Mouse (Mus musculus): ENCODE data around the gene Fads6. TPM values are rescaled to one million over a fixed set of nuclear protein-coding genes. Genes with fewer than 3 reads are reported as not detected.
A peak's percentile ranks its signal among the peaks of the same experiment; 100 is the strongest.

Fads6 gene
- polyA plus RNA-seq, 1 experiment: 0.62 TPM

DNA sequence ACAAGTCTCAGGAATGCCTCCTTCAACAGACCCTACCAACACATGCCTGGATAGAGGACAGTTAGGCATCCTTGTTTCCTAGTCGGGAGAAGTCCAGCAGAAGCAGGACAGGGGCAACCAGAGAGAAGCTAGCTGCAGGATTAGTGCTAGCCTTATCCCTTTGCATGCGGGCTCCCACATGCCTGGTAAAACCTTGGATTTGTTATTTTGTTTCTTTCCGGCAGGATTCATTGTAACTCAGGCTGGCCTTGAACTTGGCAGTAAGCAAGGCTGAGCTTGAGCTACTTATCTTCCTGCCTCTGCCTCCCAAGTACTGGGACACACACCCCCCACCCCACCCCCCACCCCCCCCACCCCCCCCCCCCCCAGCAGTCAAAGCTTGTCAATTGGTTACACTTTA lies 46.2 kb downstream of the Fads6 start:
- no peak overlapping the region for H3ac ChIP-seq (ENCODE audit: control insufficient read depth, insufficient read length)
- no peak overlapping the region for H3K4me3 ChIP-seq
- no peaks in the 10 kb centered on the region for H3K36me3 ChIP-seq (ENCODE audit: control insufficient read depth, insufficient read depth)
- H3K4me2 ChIP-seq (ENCODE audit: low read depth): no peak overlapping the region
- no peaks in the 10 kb centered on the region for H3K79me2 ChIP-seq (ENCODE audit: control insufficient read depth, insufficient read depth)
- H3K27me3 ChIP-seq (ENCODE audit: control insufficient read depth, insufficient read depth, insufficient read length): peaks cover 79% of the 10 kb centered on the region
- no peak for TF ChIP-seq REST (IDR thresholded peaks at IDR 0.05; ENCODE audit: insufficient read depth, insufficient read length)
- no peak for TF ChIP-seq USF1 (IDR thresholded peaks at IDR 0.05; ENCODE audit: low read depth)
- no peak for TF ChIP-seq MYOD1 (IDR thresholded peaks at IDR 0.05; ENCODE audit: control insufficient read depth in 1 of 3, insufficient read length in 2 of 3, low read depth in 2 of 3)
- TF ChIP-seq MAX (IDR thresholded peaks at IDR 0.05; ENCODE audit: low read depth): no peak
- no peak for TF ChIP-seq MYOG (IDR thresholded peaks at IDR 0.05; ENCODE audit: control insufficient read depth in 1 of 3, insufficient read depth in 1 of 3, insufficient read length in 2 of 3, low read depth in 2 of 3)
- no peak for TF ChIP-seq POLR2A (IDR thresholded peaks at IDR 0.05; ENCODE audit: insufficient read length, low read depth)

DNA sequence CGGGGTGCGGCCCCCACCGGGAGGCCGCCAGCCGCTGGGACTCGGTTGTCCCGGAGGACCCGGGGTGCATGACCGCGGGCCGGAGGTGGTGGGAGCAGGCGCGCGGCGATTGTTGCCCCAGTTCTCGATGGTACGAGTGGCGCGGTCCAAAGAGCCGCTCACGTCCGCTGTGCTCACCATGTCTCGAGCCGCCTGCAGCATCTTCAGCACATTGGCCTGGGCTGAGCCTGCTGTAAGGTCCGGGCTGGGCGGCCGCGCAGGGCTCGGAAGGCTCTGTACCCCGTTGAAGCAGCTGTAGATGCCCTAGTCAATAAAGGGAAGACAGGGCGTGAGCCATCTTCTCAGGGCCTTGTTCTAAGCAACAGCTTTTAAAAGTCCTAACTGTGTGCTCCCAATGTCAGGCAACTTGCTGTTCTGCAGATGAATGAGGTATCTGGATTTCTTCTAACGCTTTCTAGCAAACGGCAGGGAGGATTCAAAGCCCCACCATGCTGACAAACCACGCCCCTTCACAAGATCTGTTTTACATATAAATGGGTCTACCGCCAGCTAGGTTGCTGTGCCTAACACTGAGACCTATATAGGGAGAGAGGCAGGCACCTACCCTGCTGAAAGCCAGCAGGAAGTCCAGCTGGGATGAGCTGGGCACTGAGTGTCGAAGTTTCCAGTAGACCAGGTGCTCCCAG lies 46.9 kb downstream of the Fads6 start:
- no peak overlapping the region for H3K4me3 ChIP-seq
- no peak overlapping the region for H3K4me2 ChIP-seq (ENCODE audit: low read depth)
- peaks cover 72% of the 10 kb centered on the region for H3K27me3 ChIP-seq (ENCODE audit: control insufficient read depth, insufficient read depth, insufficient read length)
- H3ac ChIP-seq (ENCODE audit: control insufficient read depth, insufficient read length): no peak overlapping the region
- H3K79me2 ChIP-seq (ENCODE audit: control insufficient read depth, insufficient read depth): no peaks in the 10 kb centered on the region
- no peaks in the 10 kb centered on the region for H3K36me3 ChIP-seq (ENCODE audit: control insufficient read depth, insufficient read depth)
- no peak for TF ChIP-seq TCF3 (IDR thresholded peaks at IDR 0.05; ENCODE audit: insufficient read length, low read depth)
- TF ChIP-seq POLR2AphosphoS2 (IDR thresholded peaks at IDR 0.05; ENCODE audit: insufficient read length, low read depth): no peak
- no peak for TF ChIP-seq CEBPB (IDR thresholded peaks at IDR 0.05; ENCODE audit: insufficient read depth, poor library complexity, severe bottlenecking)
- no peak for TF ChIP-seq E2F4 (IDR thresholded peaks at IDR 0.05; ENCODE audit: insufficient read depth)
- TF ChIP-seq TCF12 (IDR thresholded peaks at IDR 0.05; ENCODE audit: insufficient read depth, poor library complexity, severe bottlenecking): no peak
- TF ChIP-seq SRF (IDR thresholded peaks at IDR 0.05; ENCODE audit: control insufficient read depth, insufficient read length, low read depth): no peak
- TF ChIP-seq MYOD1 (IDR thresholded peaks at IDR 0.05; ENCODE audit: control insufficient read depth in 1 of 3, insufficient read length in 2 of 3, low read depth in 2 of 3): no peak
- TF ChIP-seq POLR2A (IDR thresholded peaks at IDR 0.05; ENCODE audit: insufficient read length, low read depth): no peak
- no peak for TF ChIP-seq USF1 (IDR thresholded peaks at IDR 0.05; ENCODE audit: low read depth)
- no peak for TF ChIP-seq MAX (IDR thresholded peaks at IDR 0.05; ENCODE audit: low read depth)
- TF ChIP-seq MYOG (IDR thresholded peaks at IDR 0.05; ENCODE audit: control insufficient read depth in 1 of 3, insufficient read depth in 1 of 3, insufficient read length in 2 of 3, low read depth in 2 of 3): no peak
- TF ChIP-seq REST (IDR thresholded peaks at IDR 0.05; ENCODE audit: insufficient read depth, insufficient read length): no peak

DNA sequence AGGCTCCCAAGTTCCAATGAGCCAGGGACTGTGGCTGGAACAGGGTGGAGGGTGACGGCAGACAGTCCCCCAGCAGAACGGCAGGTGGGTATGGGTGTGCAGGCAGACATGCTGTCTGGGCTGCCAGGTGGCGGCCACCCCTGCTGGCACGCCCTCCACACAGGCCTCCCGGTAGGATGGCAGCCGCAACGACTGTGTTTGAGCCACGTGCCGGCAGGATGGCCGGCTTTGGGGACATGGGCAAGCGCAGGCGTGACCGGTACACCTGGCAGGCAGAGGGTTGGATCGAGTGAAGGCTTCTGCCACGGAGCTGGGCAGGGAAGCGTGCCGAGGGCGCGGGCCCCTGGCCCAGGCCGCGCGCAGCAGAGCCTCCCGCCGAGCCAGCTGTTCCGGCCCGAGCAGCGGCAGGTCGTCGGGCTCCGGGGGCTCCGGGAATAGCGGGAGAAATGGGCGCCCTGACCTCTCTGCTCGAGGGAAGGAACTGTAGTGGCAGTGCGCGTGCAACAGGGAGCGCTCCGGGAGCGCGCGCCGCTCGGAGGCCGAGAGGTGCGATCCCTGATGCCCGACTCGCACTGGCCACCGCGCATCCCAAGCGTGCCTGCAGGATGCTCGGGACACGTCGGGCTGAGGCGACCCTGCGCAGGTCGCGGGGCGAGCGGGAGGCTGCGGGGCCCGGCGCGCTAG lies 47.6 kb downstream of the Fads6 start:
- no peak for TF ChIP-seq POLR2A (IDR thresholded peaks at IDR 0.05; ENCODE audit: insufficient read length, low read depth)
- no peak for TF ChIP-seq TCF3 (IDR thresholded peaks at IDR 0.05; ENCODE audit: insufficient read length, low read depth)
- no peak for TF ChIP-seq E2F4 (IDR thresholded peaks at IDR 0.05; ENCODE audit: insufficient read depth)
- no peak for TF ChIP-seq MYOD1 (IDR thresholded peaks at IDR 0.05; ENCODE audit: control insufficient read depth in 1 of 3, insufficient read length in 2 of 3, low read depth in 2 of 3)
- TF ChIP-seq USF1 (IDR thresholded peaks at IDR 0.05; ENCODE audit: low read depth): no peak
- no peak for TF ChIP-seq CEBPB (IDR thresholded peaks at IDR 0.05; ENCODE audit: insufficient read depth, poor library complexity, severe bottlenecking)
- no peak for TF ChIP-seq POLR2AphosphoS2 (IDR thresholded peaks at IDR 0.05; ENCODE audit: insufficient read length, low read depth)
- no peak for TF ChIP-seq MYOG (IDR thresholded peaks at IDR 0.05; ENCODE audit: control insufficient read depth in 1 of 3, insufficient read depth in 1 of 3, insufficient read length in 2 of 3, low read depth in 2 of 3)
- TF ChIP-seq REST (IDR thresholded peaks at IDR 0.05; ENCODE audit: insufficient read depth, insufficient read length): no peak
- TF ChIP-seq MAX (IDR thresholded peaks at IDR 0.05; ENCODE audit: low read depth): no peak
- no peak for TF ChIP-seq SRF (IDR thresholded peaks at IDR 0.05; ENCODE audit: control insufficient read depth, insufficient read length, low read depth)
- TF ChIP-seq TCF12 (IDR thresholded peaks at IDR 0.05; ENCODE audit: insufficient read depth, poor library complexity, severe bottlenecking): no peak
- Histone ChIP-seq H3K27me3 (ENCODE audit: control insufficient read depth, insufficient read depth, insufficient read length) (peaks cover 65% of the 10 kb centered on the region), H3K4me2 (ENCODE audit: low read depth) (no peak overlapping the region), H3ac (ENCODE audit: control insufficient read depth, insufficient read length) (no peak overlapping the region), H3K36me3 (ENCODE audit: control insufficient read depth, insufficient read depth) (no peaks in the 10 kb centered on the region), H3K79me2 (ENCODE audit: control insufficient read depth, insufficient read depth) (no peaks in the 10 kb centered on the region), H3K4me3 (no peak overlapping the region)

DNA sequence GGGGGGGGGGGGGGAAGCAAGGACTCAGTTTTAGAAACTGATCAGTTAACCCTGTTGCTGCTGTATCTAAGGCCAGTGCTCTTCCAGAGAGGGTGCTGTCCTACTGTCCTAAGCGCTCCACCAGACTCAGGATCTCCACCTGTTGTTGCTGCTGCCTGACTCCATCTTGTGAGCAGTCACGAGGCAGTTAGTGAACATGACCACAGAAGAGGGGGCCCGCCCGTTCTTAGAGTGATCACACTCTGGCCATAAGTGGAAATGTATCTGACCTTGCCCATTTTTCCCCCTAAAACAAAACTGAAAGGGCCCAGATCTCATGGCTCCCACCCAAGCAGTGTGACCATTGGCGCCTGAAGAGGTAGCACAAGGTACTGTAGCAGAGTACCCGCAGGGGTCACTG lies 49.5 kb downstream of the Fads6 start:
- no peak overlapping the region for H3K4me3 ChIP-seq
- no peaks in the 10 kb centered on the region for H3K36me3 ChIP-seq (ENCODE audit: control insufficient read depth, insufficient read depth)
- no peak for TF ChIP-seq TCF12 (IDR thresholded peaks at IDR 0.05; ENCODE audit: insufficient read depth, poor library complexity, severe bottlenecking)
- TF ChIP-seq MYOD1 (IDR thresholded peaks at IDR 0.05; ENCODE audit: control insufficient read depth in 1 of 3, insufficient read length in 2 of 3, low read depth in 2 of 3): peak in 1 of 3 experiments; percentile 14
- peak in 1 of 3 experiments; percentile 36 for TF ChIP-seq MYOG (IDR thresholded peaks at IDR 0.05; ENCODE audit: control insufficient read depth in 1 of 3, insufficient read depth in 1 of 3, insufficient read length in 2 of 3, low read depth in 2 of 3)
- no peak for TF ChIP-seq SRF (IDR thresholded peaks at IDR 0.05; ENCODE audit: control insufficient read depth, insufficient read length, low read depth)
- H3K79me2 ChIP-seq (ENCODE audit: control insufficient read depth, insufficient read depth): no peaks in the 10 kb centered on the region
- H3K4me2 ChIP-seq (ENCODE audit: low read depth): no peak overlapping the region
- H3ac ChIP-seq (ENCODE audit: control insufficient read depth, insufficient read length): no peak overlapping the region
- peaks cover 50% of the 10 kb centered on the region for H3K27me3 ChIP-seq (ENCODE audit: control insufficient read depth, insufficient read depth, insufficient read length)

All from myocyte (in vitro differentiated cells).